Mouse (Mus musculus) CH12.LX (cell line): ENCODE measurements around the gene Slc23a2. TPM values are rescaled to one million over a fixed set of nuclear protein-coding genes. Genes with fewer than 3 reads are reported as not detected.

Source experiments
- DNase-seq: peaks from one replicate; pipeline ENCODE4 v3.0.0-alpha.2; 2013; ENCODE audit errors: extremely low read depth
- H3K27ac ChIP-seq: 2 replicates; pipeline ENCODE4 v1.5.1; 2012; ENCODE audit warnings: low read depth, mild to moderate bottlenecking, control low read depth, moderate library complexity; ENCODE audit not compliant: insufficient read depth
- H3K27me3 ChIP-seq: replicated peaks from 2 replicates; pipeline ENCODE3; 2012; ENCODE audit warnings: inconsistent platforms
- H3K36me3 ChIP-seq, 2 experiments: replicated peaks in 1 of 2; 2 replicates each; pipeline versions ENCODE3 to v1.6.1; 2012; ENCODE audit warnings: inconsistent platforms in 1 of 2, low read length in 1 of 2, mild to moderate bottlenecking in 1 of 2, mixed read lengths in 1 of 2, moderate library complexity in 1 of 2; ENCODE audit not compliant: control insufficient read depth in 1 of 2, insufficient read depth in 1 of 2
- H3K4me1 ChIP-seq, 2 experiments: 2 replicates each; pipeline ENCODE4 v1.6.1; 2012; ENCODE audit warnings: inconsistent platforms in 1 of 2, moderate library complexity in 1 of 2; ENCODE audit not compliant: insufficient read depth in 2 of 2, control insufficient read depth in 1 of 2
- H3K4me2 ChIP-seq: 2 replicates; pipeline ENCODE4 v1.6.1; 2012; ENCODE audit warnings: low read depth, mild to moderate bottlenecking, control low read depth; ENCODE audit not compliant: poor library complexity, insufficient read depth, severe bottlenecking
- H3K4me3 ChIP-seq, 3 experiments: fragments of 150-350 bp in 1 of 3; sonication (generic) in 1 of 3; replicated peaks in 1 of 3; 2 replicates each; pipeline versions ENCODE3 to v1.5.1; 2011 to 2012; ENCODE audit warnings: low read depth in 2 of 3, low read length in 2 of 3, mild to moderate bottlenecking in 2 of 3, moderate library complexity in 2 of 3, control low read depth in 1 of 3, improper control_type of control experiment in 1 of 3, inconsistent platforms in 1 of 3, mixed read lengths in 1 of 3; ENCODE audit not compliant: poor library complexity in 1 of 3
- H3K79me2 ChIP-seq: replicated peaks from 2 replicates; pipeline ENCODE4 v1.6.1; 2012; ENCODE audit warnings: mild to moderate bottlenecking, moderate library complexity; ENCODE audit not compliant: control insufficient read depth, poor library complexity, insufficient read depth, severe bottlenecking; ENCODE audit errors: extremely low read depth
- H3K9ac ChIP-seq: 2 replicates; pipeline ENCODE4 v1.6.1; 2012; ENCODE audit warnings: low read depth, mild to moderate bottlenecking, control low read depth, moderate library complexity; ENCODE audit not compliant: insufficient read depth
- H3K9me3 ChIP-seq: replicated peaks from 2 replicates; pipeline ENCODE3; 2012; ENCODE audit warnings: low read length, inconsistent platforms, mixed read lengths
- BHLHE40 ChIP-seq: IDR thresholded peaks from 2 replicates; pipeline ENCODE4 v1.6.1; 2011; ENCODE audit warnings: mild to moderate bottlenecking, low read depth, low read length, improper control_type of control experiment
- CHD1 ChIP-seq: IDR thresholded peaks from 2 replicates; pipeline ENCODE4 v1.6.1; 2012; ENCODE audit warnings: low read depth, low read length, improper control_type of control experiment, inconsistent platforms
- ELF1 ChIP-seq: IDR thresholded peaks from 2 replicates; pipeline ENCODE4 v1.6.1; 2014; ENCODE audit warnings: low read depth, mild to moderate bottlenecking, inconsistent platforms, low read length, improper control_type of control experiment
- EP300 ChIP-seq: IDR thresholded peaks from 2 replicates; pipeline ENCODE4 v1.6.1; 2011; ENCODE audit warnings: low read length, improper control_type of control experiment
- ETS1 ChIP-seq: conservative IDR thresholded peaks from 2 replicates; pipeline ENCODE4 v1.6.1; 2012; ENCODE audit warnings: low read depth, mild to moderate bottlenecking, inconsistent platforms, low read length, improper control_type of control experiment, moderate library complexity
- HCFC1 ChIP-seq: IDR thresholded peaks from 2 replicates; pipeline ENCODE4 v1.6.1; 2012; ENCODE audit warnings: low read depth, mild to moderate bottlenecking, inconsistent platforms, low read length, improper control_type of control experiment
- IRF4 ChIP-seq: IDR thresholded peaks from 2 replicates; pipeline ENCODE4 v1.6.1; 2014; ENCODE audit warnings: low read depth, mild to moderate bottlenecking, inconsistent platforms, low read length, improper control_type of control experiment
- KAT2A ChIP-seq: IDR thresholded peaks from 2 replicates; pipeline ENCODE4 v1.6.1; 2012; ENCODE audit warnings: low read length, improper control_type of control experiment, inconsistent platforms; ENCODE audit not compliant: insufficient replicate concordance
- MAFK ChIP-seq: IDR thresholded peaks from 2 replicates; pipeline ENCODE4 v1.6.1; 2011; ENCODE audit warnings: low read length, improper control_type of control experiment; ENCODE audit not compliant: insufficient replicate concordance
- MAZ ChIP-seq: IDR thresholded peaks from 2 replicates; pipeline ENCODE4 v1.6.1; 2012; ENCODE audit warnings: low read depth, mild to moderate bottlenecking, inconsistent platforms, low read length, improper control_type of control experiment, moderate library complexity
- MEF2A ChIP-seq: IDR thresholded peaks from 2 replicates; pipeline ENCODE4 v1.6.1; 2014; ENCODE audit warnings: low read depth, mild to moderate bottlenecking, inconsistent platforms, low read length, improper control_type of control experiment, borderline replicate concordance
- PAX5 ChIP-seq: IDR thresholded peaks from 2 replicates; pipeline ENCODE4 v1.6.1; 2012; ENCODE audit warnings: low read length, inconsistent platforms, mixed read lengths
- RAD21 ChIP-seq: IDR thresholded peaks from 2 replicates; pipeline ENCODE4 v1.6.1; 2011; ENCODE audit warnings: low read depth, mild to moderate bottlenecking, low read length, improper control_type of control experiment, moderate library complexity
- SIN3A ChIP-seq: IDR thresholded peaks from 2 replicates; pipeline ENCODE4 v1.6.1; 2012; ENCODE audit warnings: low read length, improper control_type of control experiment, inconsistent platforms
- SMC3 ChIP-seq: IDR thresholded peaks from 2 replicates; pipeline ENCODE4 v1.6.1; 2011; ENCODE audit warnings: low read depth, low read length, improper control_type of control experiment
- TBP ChIP-seq: conservative IDR thresholded peaks from 2 replicates; pipeline ENCODE4 v1.6.1; 2011; ENCODE audit warnings: low read depth, low read length, improper control_type of control experiment
- TCF12 ChIP-seq: IDR thresholded peaks from 2 replicates; pipeline ENCODE4 v1.6.1; 2014; ENCODE audit warnings: low read depth, mild to moderate bottlenecking, inconsistent platforms, low read length, improper control_type of control experiment
- UBTF ChIP-seq: IDR thresholded peaks from 2 replicates; pipeline ENCODE4 v1.6.1; 2012; ENCODE audit warnings: low read depth, mild to moderate bottlenecking, inconsistent platforms, low read length, improper control_type of control experiment, moderate library complexity
- ZC3H11A ChIP-seq: IDR thresholded peaks from 2 replicates; pipeline ENCODE4 v1.6.1; 2012; ENCODE audit warnings: low read depth, mild to moderate bottlenecking, inconsistent platforms, low read length, improper control_type of control experiment
- dilution Hi-C: fragments of 300-500 bp; cut with MboI; formaldehyde crosslinking; loops from 2 replicates; pipeline ENCODE4 v1.14.3; 2020; ENCODE audit warnings: low sequenced_read_pairs; ENCODE audit not compliant: extremely low pct_unique_long_range_greater_than_20kb, extremely low pct_ligation_motif_present
- in situ Hi-C: fragments of 300-500 bp; cut with MboI; formaldehyde crosslinking; loops from 3 replicates; pipeline ENCODE4 v1.14.3; 2019; ENCODE audit warnings: low sequenced_read_pairs, low pct_ligation_motif_present, low pct_unique_long_range_greater_than_20kb, mixed read lengths
- polyA plus RNA-seq: library from polyadenylated mRNA; unstranded; fragments of >175 nt; gene quantifications from 2 replicates; pipeline ENCODE4 v1.2.1, GENCODE M21; 2012; ENCODE audit warnings: low read depth; ENCODE audit not compliant: insufficient read length
- total RNA-seq, 2 experiments: library from RNA; depleted of rRNA; stranded (reverse); fragments of 300-350 nt in 1 of 2; fragments of >200 nt in 1 of 2; gene quantifications; 2 replicates each; pipeline ENCODE4 v1.2.3; 2012 to 2014

The Slc23a2 gene
- total and polyA plus RNA-seq, 3 experiments, result 10.6 to 21.7 (median 13.4) TPM

DNA sequence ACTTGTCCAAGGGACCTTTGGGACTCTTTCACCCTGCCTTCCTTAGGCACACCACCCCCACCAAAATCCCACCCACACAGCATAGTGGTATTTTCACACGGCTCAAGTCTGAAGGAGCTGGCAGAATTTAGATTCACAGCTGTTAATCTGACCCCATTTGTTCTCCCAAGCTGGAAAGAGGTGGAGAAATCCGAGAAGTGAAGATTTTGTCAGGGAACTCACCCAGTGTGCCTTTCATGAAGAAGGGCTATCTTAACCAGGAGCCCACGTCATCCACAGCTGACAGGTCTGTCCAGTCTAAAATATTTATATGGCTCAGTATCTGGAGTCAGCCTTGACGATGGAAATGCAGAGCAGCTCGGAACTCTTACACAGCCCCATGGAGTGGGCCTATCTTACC lies 108.6 kb downstream of the Slc23a2 start:
- TF ChIP-seq TCF12 (no peak), CHD1 (no peak), PAX5 (no peak), KAT2A (no peak), IRF4 (no peak), BHLHE40 (no peak), RAD21 (no peak), ETS1 (no peak), MEF2A (no peak), TBP (no peak), ZC3H11A (no peak), MAFK (no peak), SIN3A (no peak)
- dilution Hi-C loops, result no loop called here
- no peak overlapping the region; the same call in 1 of the 2 replicates for H3K27ac ChIP-seq

GRCm38 (mm10) chr2:132035470-132035835 lies 109.5 kb downstream of the Slc23a2 start:
- no peak overlapping the region for H3K4me3 ChIP-seq
- no peak overlapping the region for H3K4me2 ChIP-seq
- peak; percentile 46 for DNase-seq
- dilution Hi-C loops, result no loop called here
- TF ChIP-seq UBTF (no peak), TCF12 (no peak), SMC3 (0 out of 2 replicates have a peak, but pooled peaks have one; percentile 7), EP300 (0 out of 2 replicates have a peak, but pooled peaks have one; percentile 9), HCFC1 (peak; percentile 37; the same call in 1 of the 2 replicates), ELF1 (peak; percentile 63; the same call in 1 of the 2 replicates), MAZ (no peak)
- no peaks in the 10 kb centered on the region for H3K27me3 ChIP-seq
- in situ Hi-C loops, result no loop called here
- no peaks in the 10 kb centered on the region for H3K9me3 ChIP-seq
- H3K4me1 ChIP-seq, result peaks cover 20 to 70% of the 10 kb centered on the region in 2 experiments
- H3K36me3 ChIP-seq, result no peaks in the 10 kb centered on the region
- no peaks in the 10 kb centered on the region for H3K79me2 ChIP-seq
- peak overlapping the region; percentile 25; the same call in 1 of the 2 replicates for H3K27ac ChIP-seq
- H3K9ac ChIP-seq, result peak overlapping the region; percentile 12; the same call in 1 of the 2 replicates

More for the DNA sequence above, 108.6 kb downstream of the Slc23a2 start:
- H3K4me3 ChIP-seq, result no peak overlapping the region
- H3K27me3 ChIP-seq, result no peaks in the 10 kb centered on the region
- no peaks in the 10 kb centered on the region for H3K36me3 ChIP-seq
- H3K9ac ChIP-seq, result no peak overlapping the region
- in situ Hi-C loops, result no loop called here
- H3K4me2 ChIP-seq, result no peak overlapping the region
- no peaks in the 10 kb centered on the region for H3K79me2 ChIP-seq
- DNase-seq, result no peak
- no peaks in the 10 kb centered on the region for H3K9me3 ChIP-seq
- H3K4me1 ChIP-seq, result peaks cover 12 to 68% of the 10 kb centered on the region in 2 experiments
